Mouse (Mus musculus): ENCODE measurements around the gene Gcnt2.
A peak's percentile ranks its signal among the peaks of the same experiment; 100 is the strongest.

Gcnt2 gene

DNA sequence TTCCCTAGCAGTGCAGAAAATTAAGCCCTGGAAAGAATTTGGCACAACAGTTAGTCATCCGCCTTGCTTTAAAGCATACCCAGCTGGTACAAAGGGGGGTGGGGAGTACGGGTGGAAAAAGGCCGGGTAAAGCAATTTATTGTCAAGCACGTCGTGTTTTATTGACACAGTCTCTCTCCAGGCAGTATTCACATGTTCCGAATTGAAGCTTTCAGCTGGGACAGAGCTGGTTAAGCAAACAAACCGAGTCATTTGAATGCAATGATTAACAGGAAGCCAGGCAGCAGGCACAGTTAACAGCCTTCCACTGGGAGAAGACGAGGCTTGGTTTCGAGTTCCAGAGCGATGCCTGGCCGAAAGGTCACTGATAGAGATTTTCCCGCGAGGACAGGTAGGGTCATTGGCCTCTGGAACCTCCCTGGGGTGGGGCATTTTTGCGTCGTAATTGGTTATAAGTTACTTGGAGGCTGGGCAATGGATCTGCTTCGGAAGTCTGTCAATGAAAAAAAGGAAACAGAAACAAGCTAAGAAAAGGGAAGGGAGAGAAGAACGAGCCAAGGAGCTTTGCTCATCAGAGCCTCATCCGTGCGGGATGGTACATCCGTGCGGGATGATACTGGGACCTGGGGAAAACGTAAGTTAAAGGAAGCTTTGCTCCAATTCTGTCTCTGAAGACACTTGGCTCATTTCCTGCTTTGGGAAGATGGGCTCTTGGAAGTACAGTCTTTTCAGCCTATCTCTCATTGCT lies at the start of gene Gcnt2:
TSS of gene Gcnt2 (plus strand) at position 103 of the 748 bp plus-strand sequence.
- peak; percentile 68 for DNase-seq

DNA sequence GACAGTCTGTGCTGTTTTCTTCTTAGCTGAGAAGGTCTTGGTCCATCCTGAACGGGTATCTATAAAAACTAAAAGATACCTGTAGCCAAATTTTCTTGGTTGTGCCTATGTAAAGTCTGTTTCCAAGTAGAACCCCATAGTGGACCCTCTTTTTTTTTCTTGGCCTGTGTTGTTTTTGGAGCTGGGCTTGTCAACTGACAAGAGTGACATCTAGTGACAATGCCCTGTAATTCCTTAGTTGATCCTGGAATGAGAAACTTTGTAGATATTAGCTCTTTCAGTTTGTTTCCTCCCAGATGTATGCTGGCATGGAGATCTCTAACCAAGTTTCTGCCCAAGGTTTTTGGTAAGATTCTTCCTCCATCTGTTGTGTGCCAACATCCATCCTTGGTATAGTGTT lies 38.9 kb upstream of the Gcnt2 start:
- no peak for DNase-seq

DNA sequence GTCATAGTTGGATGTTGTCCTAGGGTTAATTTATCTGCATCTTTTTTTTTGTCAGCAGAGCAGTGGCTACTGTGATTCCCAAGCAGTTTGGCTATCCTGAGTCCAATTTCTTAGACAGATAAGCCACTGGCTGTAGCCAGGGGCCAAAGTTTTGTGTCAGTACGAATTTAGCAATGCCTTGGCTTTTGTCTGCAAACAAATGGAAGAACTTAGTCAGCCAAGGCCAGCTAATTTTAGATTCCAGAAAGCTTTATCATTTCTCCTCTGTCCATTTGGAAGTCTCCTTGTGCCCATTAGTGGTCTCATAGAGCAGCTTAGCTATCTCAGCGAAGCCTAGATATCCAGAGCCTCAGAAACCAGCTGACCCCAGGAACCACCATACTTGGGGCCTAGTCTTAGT lies 37.6 kb upstream of the Gcnt2 start:
- no peak for DNase-seq

GRCm38 (mm10) chr13:40841146-40841787 lies 18.3 kb upstream of the Gcnt2 start:
- DNase-seq: no peak

GRCm38 (mm10) chr13:40842141-40842540 lies 17.4 kb upstream of the Gcnt2 start:
- DNase-seq: no peak

DNA sequence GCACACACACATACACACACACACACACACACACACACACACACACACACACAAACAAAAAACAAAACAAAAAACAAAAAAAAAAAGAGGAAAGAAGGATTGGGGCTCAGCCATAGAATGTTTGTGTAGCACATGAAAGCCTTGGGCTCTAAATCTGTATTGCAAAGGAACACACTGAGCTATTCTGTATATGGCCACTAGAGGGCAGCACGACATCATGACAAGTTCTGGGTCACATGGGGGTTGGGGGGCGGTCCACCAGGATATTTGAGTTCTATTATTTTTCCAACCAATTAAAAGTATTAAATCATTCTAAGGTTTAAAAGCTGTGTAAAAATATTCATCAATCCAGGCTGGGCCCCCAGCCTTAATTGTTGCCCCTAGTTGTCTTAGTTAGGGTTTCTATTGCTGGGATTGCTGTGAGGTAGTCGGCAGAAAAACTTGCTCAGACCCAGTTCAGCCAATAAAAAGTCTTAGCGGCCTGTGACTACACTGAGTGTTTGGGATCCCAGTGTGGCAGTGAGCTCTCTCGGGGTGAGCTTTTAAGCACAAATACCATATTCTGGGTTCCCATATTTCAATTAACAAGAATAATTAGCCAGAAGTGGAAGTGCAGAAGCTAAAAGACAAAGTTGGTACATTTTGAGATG lies 16.0 kb upstream of the Gcnt2 start:
- DNase-seq: peak; percentile 91

DNA sequence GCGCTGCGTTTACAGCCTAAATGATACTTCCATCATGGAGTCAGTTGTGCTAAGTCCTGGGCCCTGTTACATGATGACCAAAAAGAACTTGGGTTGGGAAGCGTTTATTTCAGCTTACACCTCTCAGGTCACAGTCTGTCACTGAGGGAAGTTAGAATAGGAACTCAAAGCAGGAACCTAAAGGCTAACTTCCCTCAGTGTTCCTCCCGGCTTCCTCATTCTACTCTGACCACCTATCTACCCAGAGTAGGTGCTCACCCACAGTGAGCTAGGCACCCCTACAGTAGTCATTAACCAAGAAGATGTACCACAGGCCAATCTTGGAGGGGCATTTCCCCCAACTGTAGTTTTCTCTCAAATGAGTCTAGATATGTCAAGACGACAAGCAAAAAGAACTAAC lies 15.4 kb upstream of the Gcnt2 start:
- no peak for DNase-seq

- DNase-seq: no peak
These were observed 13.6 kb upstream of the Gcnt2 start for GRCm38 (mm10) chr13:40845951-40846350.

DNA sequence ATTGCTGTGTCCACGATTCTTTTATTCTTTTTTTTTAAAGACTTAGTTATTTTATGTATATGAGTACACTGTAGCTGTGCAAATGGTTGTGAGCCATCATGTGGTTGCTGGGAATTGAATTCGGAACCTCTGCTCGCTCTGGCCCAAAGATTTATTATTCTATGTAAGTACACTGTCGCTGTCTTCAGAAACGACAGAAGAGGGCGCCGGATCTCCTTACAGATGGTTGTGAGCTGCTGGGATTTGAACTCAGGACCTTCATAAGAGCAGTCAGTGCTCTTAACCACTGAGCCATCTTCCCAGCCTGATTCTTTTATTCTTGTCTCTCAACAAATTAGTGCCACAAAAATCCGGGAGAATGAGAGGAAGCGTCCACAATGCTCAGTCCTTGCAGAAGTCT lies 13.2 kb upstream of the Gcnt2 start:
- DNase-seq: no peak

DNA sequence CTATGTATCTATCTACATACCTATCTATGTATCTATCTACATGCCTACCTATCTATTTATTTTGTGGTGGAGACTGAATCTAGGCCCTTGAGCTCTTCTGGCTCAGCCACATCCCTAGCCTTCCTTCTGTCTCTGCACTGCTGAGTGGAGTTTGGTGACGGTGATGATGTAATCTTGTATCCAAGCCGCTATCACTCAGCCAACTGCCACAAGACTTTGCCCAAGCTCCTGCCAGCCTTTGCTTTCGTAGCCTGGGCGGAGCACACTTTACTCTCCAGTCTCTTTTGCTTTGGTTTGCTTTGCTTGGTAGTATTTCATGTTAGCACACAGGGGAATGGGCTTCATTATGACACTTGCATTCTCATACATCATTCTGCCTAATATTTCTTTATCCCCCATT lies 11.7 kb upstream of the Gcnt2 start:
- no peak for DNase-seq

- DNase-seq: no peak
These were observed 8.9 kb upstream of the Gcnt2 start for GRCm38 (mm10) chr13:40850686-40851085.

- no peak for DNase-seq
These were observed 8.3 kb upstream of the Gcnt2 start for GRCm38 (mm10) chr13:40851281-40851680.

DNA sequence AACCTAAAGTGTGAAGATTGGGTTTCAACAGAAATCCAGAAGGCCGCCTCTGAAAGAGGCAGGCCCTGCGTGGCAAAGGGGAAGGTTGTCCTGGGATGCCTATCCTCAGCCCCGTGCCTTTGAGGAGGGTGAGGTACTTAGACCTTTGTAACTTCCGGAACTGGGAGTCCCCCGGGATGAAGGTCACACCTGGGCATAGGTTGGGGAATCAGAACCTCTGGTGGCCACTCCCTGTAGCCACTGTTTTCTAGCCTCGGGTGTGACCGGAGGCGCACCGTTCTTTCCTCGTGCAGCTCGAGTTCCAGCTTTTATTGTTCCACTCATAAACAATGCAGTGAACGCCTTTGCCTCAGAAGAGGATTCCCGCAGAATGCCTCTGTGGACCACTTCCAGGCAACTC lies 7.6 kb upstream of the Gcnt2 start:
- DNase-seq: no peak

DNA sequence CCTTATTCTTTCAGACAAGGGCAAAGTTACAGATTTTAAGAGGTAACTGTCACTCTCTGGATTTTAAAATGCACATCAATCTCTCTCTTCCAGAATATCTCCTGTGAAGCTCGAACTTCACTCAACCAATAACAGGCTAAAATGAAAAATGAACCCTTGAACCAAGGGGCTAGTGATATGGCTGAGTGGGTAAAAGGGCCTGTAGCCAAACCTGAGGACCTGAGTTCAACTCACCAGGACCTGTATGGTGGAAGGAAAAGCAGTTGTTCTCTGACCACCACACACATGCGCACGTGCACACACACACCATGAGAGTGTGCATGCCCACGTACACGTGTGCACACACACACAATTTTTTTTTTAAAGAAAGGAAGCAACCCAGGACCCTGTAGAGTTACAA lies 6.8 kb upstream of the Gcnt2 start:
- no peak for DNase-seq

- no peak for DNase-seq
These were observed 5.7 kb upstream of the Gcnt2 start for GRCm38 (mm10) chr13:40853842-40854241.

DNA sequence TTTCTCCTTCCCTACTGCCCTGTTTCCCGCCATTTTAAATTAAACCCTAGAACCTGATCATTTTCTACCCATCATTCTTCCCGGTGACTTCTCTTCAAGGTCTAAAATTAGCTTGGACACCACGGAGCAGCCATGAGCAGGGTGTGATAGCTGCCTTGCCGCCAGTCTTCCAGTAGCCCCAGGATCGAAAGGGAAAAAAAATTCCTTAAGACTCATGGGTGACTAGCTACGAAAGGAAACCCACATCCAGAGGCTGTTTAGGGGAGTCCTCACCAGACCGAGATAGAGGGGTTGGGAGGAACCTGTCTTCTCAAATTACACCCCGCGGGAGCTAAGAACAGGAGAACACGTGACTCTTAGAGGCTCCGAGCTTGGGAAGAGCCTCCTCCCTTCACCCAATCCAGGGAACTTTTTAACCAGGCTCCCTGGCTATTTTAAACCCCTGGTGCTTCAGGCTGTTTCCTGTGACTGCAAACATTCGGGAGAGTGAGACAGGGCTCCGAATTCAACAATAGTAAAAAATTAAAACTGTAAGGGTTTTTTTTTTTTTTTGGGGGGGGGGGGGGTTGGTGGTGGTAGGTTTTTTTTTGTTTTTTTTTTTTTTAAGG lies 5.0 kb upstream of the Gcnt2 start:
- peak; percentile 47 for DNase-seq

DNA sequence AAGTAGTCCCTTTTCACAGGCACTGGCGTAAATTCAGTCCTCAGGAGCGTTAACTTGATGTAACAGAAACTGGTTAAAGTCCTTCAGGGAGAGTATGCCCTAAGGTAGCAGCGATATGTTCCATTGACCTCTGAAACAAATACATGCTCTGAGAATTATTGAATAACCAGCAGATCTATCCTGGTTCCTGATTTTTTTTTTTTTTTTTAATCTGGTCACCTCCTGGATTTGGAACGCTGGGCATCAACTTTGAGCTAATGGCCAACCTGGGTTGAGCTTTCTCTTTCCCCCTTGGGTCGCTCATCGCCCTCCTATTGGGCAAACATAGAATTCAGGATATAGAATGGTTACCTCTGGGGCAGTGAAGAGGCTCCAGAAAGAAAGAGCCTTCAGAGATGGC lies 4.3 kb upstream of the Gcnt2 start:
- DNase-seq: no peak

- DNase-seq: no peak
These were observed 2.8 kb upstream of the Gcnt2 start for GRCm38 (mm10) chr13:40856786-40857185.

GRCm38 (mm10) chr13:40857281-40857818 lies 2.2 kb upstream of the Gcnt2 start:
- no peak for DNase-seq

GRCm38 (mm10) chr13:40859225-40859624 lies 329 bp upstream of the Gcnt2 start:
- no peak for DNase-seq

GRCm38 (mm10) chr13:40863006-40863405 lies 3.5 kb downstream of the Gcnt2 start:
- no peak for DNase-seq

- DNase-seq: peak; percentile 60
These were observed 9.5 kb downstream of the Gcnt2 start for GRCm38 (mm10) chr13:40868844-40869587.

DNA sequence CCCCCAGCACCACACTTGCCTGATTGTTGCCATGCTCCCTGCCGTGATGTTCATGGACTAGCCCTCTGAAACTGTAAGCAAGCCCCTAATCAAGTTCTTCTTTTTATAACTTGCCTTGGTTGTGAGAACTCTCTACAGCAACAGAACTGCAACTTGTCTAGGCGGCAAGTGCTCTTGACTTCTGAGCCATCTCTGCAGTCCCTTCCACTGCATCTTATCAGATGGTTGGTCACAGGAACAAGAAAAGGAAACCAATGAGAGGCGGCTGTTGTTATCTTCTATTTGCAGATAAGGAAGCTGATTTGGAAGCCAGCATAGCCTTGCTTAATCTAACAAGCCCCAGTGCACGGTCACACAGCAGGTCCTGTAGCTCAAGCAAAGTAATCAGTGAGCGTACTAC lies 14.5 kb downstream of the Gcnt2 start:
- DNase-seq: no peak
